Mouse (Mus musculus) erythroblast, embryonic 14.5 days (primary cell): ENCODE data around the gene Mapk9.

Experiments used
- GATA1 ChIP-seq: IDR thresholded peaks from 2 replicates; pipeline ENCODE4 v1.6.1; 2012; ENCODE audit warnings: low read length, inconsistent platforms, mixed read lengths
- TAL1 ChIP-seq: IDR thresholded peaks from 3 replicates; pipeline ENCODE4 v1.6.1; 2012; ENCODE audit warnings: low read length, inconsistent platforms, mixed read lengths

GRCm38 (mm10) chr11:49824896-49825295 is 21.7 kb upstream of the Mapk9 start:
- TF ChIP-seq GATA1 = no peak
- TF ChIP-seq TAL1 = no peak
